Mouse (Mus musculus) embryonic facial prominence, embryonic 10.5 days (tissue): ENCODE data around the gene Trpm4. TPM values are rescaled to one million over a fixed set of nuclear protein-coding genes. Genes with fewer than 3 reads are reported as not detected.
A peak's percentile ranks its signal among the peaks of the same experiment; 100 is the strongest.
"Not testable (repeated sequence)": the region's sequence is repeated elsewhere in the genome, so short reads cannot be mapped to it uniquely, and the experiment has no call there.

Experiments used
- DNase-seq: peaks from one replicate; pipeline ENCODE4 v3.0.0-alpha.2; 2017; ENCODE audit warnings: low spot score
- H3K27ac ChIP-seq: fragments of 300-500 bp; sonication (generic); replicated peaks from 2 replicates; pipeline ENCODE4 v1.5.1; 2016; ENCODE audit warnings: mild to moderate bottlenecking
- H3K27me3 ChIP-seq: fragments of 300-500 bp; sonication (generic); replicated peaks from 2 replicates; pipeline ENCODE4 v1.6.1; 2016; ENCODE audit warnings: low read depth, mild to moderate bottlenecking; ENCODE audit not compliant: poor library complexity, severe bottlenecking
- H3K36me3 ChIP-seq: fragments of 300-500 bp; sonication (generic); replicated peaks from 2 replicates; pipeline ENCODE4 v1.6.1; 2016; ENCODE audit warnings: mild to moderate bottlenecking, moderate library complexity
- H3K4me1 ChIP-seq: fragments of 300-500 bp; sonication (generic); 2 replicates; pipeline ENCODE4 v1.6.1; 2016
- H3K4me3 ChIP-seq: fragments of 300-500 bp; sonication (generic); 2 replicates; pipeline ENCODE4 v1.5.1; 2016; ENCODE audit warnings: mild to moderate bottlenecking, moderate library complexity
- H3K9me3 ChIP-seq: fragments of 300-500 bp; sonication (generic); 2 replicates; pipeline ENCODE4 v1.6.1; 2016; ENCODE audit warnings: mild to moderate bottlenecking
- WGBS: fragments of 180-500 bp; shearing (Covaris S2); methylation state at CpG from one replicate; pipeline ENCODE4 v1.1.7; 2016; 5-methylcytosine and 5-hydroxymethylcytosine counted together
- polyA plus RNA-seq: library from polyadenylated mRNA; unstranded; fragments of >200 nt; fragmentation: Nextera tagmentation; extraction: Ambion mirVana; gene quantifications from 2 replicates; pipeline ENCODE4 v1.2.1, GENCODE M21; 2016

Trpm4 gene
- polyA plus RNA-seq, 1 experiment from 2014 or later = 11.3 TPM

DNA sequence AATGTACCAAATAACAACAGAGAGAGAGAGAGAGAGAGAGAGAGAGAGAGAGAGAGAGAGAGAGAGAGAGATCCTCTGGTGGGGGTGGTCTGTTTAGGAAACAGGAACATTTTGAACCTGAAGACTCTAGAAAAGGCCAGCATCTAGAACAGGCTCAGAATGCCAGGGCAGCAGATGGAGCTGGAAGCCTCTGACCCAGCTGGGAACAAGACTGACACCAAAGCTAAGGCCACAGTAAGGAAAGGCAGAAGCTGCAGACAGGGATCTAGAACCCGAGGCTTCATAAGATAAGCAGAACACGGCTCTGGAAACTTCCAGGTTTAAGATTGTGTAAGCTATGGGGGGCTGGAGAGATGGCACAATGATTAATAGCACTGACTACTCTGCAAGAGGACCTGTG lies 30.4 kb upstream of the Trpm4 start:
- Histone ChIP-seq H3K4me3 (no peak overlapping the region), H3K27ac (no peak overlapping the region), H3K9me3 (no peaks in the 10 kb centered on the region), H3K36me3 (no peaks in the 10 kb centered on the region), H3K4me1 (peaks cover 41% of the 10 kb centered on the region), H3K27me3 (peaks cover 86% of the 10 kb centered on the region)
- no peak for DNase-seq
- WGBS = 84% methylated on average over 2 of the region's 2 CpGs

DNA sequence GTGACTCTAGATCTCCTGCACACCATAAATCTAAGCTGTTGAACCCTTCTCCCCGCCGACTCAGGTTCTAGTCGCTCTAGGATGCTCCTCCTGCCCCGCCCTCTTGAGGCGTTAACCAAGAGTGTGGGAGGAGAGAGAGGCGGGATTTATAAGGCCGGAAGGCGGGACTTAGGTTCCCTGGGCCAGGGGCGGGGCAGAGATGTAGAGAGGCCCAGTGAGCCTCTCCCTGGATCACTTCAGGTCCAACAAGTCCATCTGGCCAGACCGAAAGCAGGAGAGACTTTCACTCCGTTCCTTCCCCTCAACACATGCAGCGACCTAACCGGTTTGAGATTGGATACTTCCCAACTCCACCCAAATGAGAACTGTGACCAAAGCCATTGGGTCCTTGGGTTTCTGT lies 29.2 kb upstream of the Trpm4 start:
- peak; percentile 60 for DNase-seq
- 4% methylated on average over 13 of the region's 13 CpGs for WGBS
- H3K36me3 ChIP-seq = no peaks in the 10 kb centered on the region
- no peaks in the 10 kb centered on the region for H3K9me3 ChIP-seq
- peaks cover 36% of the 10 kb centered on the region for H3K4me1 ChIP-seq
- no peak overlapping the region for H3K27ac ChIP-seq
- H3K27me3 ChIP-seq = peaks cover 76% of the 10 kb centered on the region
- peak overlapping the region; percentile 64 for H3K4me3 ChIP-seq

DNA sequence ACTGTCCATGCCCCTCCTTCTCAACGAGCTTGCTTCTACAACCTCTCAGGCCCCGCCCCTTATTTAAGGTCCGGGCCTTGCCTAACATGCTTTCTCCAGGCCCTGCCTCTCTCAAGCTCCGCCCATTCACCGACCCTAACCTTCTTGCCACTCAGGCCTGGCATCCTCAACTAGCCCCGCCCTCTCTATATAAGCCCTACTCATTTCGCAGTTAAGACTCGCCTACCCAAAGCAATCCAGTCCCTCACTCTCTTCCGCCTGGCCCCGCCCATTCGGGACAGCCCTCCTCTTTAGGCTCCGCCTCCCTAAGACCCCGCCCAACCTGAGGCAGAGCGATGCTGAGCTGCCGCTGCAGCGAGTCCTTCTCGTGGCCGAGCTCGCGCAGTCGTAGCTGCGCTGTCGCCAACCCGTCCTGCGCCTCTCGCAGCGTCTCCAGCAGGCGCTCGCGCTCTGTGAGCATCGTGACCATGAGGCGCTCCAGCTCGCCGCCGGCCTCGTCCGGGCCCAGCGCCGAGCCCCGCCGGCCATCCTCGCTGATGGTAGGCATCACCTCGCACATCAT lies 27.7 kb upstream of the Trpm4 start:
- Histone ChIP-seq H3K27me3 (peaks cover 74% of the 10 kb centered on the region), H3K27ac (peak overlapping the region; percentile 66)

DNA sequence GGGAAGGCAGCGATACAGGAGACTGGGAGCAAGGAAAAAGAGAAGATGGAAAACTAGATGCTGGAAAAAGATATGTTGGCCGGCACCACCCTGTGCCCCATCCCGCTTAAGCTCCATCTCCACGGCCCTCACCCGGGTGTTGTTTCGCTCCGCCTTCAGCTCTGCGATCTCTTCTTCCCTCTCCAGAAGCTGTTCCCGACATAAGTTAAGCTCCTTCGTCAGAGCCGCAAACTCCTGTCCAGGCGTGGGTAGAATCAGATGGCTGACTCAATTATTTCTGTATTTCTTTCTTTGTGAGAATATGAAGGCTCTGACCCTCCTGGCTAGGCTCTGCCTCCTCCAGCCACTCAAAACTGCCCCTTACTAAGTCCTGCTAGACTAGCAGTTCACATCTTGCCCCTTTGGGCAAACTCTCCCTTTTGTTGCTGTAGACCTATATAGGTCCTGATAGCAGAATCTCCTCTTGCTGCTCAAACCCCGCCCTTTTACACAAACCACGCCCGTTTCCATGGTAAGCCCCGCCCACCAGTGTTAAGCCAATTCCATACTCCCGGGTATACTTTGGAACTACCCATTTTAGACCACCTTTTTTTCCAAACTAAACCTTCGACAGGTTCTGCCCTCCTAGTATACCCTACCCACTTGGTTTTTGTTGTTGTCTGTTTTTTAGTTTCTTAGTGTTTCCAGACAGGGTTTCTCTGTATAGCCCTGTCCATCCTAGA lies 27.0 kb upstream of the Trpm4 start:
- peaks cover 19% of the 10 kb centered on the region for H3K4me1 ChIP-seq
- no peaks in the 10 kb centered on the region for H3K9me3 ChIP-seq
- no peaks in the 10 kb centered on the region for H3K36me3 ChIP-seq
- H3K27me3 ChIP-seq = peaks cover 74% of the 10 kb centered on the region
- no peak for DNase-seq
- H3K27ac ChIP-seq = no peak overlapping the region
- WGBS = 54% methylated on average over 18 of the region's 18 CpGs
- peak overlapping the region; percentile 64 for H3K4me3 ChIP-seq

More for the DNA sequence above, 27.7 kb upstream of the Trpm4 start:
- Histone ChIP-seq H3K36me3 (no peaks in the 10 kb centered on the region), H3K4me3 (peak overlapping the region; percentile 64), H3K4me1 (peaks cover 27% of the 10 kb centered on the region), H3K9me3 (no peaks in the 10 kb centered on the region)
- DNase-seq = peak; percentile 90
- WGBS = under 1% methylated on average over 43 of the region's 43 CpGs

DNA sequence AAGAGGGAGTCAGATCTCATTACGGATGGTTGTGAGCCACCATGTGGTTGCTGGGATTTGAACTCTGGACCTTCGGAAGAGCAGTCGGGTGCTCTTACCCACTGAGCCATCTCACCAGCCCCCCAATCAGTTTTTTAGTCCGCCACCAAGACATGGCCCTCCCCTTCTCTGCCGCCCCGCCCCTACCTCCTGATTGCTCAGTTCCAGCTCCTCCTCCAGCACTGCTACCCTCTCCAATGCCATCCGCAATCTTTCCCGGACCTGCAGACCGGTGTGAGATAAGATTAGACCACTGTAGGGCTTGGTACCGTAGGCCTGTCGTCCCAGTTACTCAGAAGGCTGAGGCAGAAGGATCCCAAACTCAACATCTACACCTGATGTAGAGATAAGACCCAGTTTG lies 25.5 kb upstream of the Trpm4 start:
- H3K27me3 ChIP-seq = peaks cover 61% of the 10 kb centered on the region
- H3K9me3 ChIP-seq, H3K4me3 ChIP-seq, H3K36me3 ChIP-seq, H3K27ac ChIP-seq, DNase-seq: not testable (repeated sequence)
- whole genome bisulfite sequencing = 62% methylated on average over 11 of the region's 11 CpGs
- peaks cover 17% of the 10 kb centered on the region for H3K4me1 ChIP-seq

DNA sequence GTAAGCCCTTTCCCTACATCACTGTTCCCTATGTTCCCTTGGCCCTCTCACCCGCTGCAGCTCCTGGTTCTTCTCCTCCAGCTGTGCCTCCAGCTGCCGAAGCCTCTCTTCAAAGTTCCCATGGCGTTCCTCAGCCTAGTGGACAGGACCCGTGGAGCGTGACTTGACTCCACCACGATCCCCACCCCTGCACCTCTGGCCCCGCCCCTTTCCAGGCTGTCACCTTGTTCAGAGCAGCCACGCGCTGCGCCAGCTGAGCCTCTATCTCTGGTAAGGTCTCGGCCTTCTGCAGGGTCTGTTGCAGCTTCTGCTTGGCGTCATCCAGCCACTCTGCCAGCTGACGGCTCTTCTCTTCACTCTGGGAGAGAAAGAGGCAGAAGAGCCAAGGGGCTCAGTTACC lies 22.5 kb upstream of the Trpm4 start:
- no peaks in the 10 kb centered on the region for H3K4me1 ChIP-seq
- H3K36me3 ChIP-seq = no peaks in the 10 kb centered on the region
- 0 out of 2 replicates have a peak overlapping the region, but pooled peaks have one; percentile 4 for H3K4me3 ChIP-seq
- no peaks in the 10 kb centered on the region for H3K9me3 ChIP-seq
- H3K27ac ChIP-seq = no peak overlapping the region
- no peak for DNase-seq
- 63% methylated on average over 13 of the region's 13 CpGs for WGBS
- H3K27me3 ChIP-seq = peaks cover 46% of the 10 kb centered on the region

DNA sequence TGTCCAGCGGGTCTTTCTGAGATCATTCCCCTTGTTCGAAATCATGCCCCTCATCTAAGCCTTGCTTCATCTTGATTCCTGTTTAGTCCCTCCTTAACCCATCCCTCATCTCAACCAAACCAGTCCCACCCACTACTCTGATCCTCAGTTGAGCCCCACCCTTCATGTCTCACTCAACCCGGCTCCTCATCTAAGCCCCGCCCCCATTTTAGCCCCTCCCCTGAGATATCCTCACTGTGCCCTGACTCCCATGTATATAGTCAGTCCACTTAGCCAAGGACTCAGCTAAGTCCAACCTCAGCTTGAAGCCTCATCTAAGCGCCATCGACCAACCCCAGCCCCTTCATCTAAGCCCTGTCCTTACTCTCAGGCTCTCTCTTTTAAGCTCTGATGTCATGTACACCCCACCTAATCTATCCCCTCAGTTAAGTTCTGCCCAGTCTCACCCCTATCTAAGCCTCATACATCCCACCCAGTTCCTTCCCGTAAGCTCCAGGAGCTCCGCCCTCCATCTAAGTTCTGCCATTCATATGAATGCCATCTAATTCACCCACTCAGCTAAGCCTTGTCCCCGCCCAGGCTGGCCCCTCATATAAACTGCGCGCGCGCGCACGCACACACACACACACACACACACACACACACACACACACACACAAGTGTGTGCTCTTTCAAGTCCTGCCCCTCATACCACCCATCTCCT lies 21.9 kb upstream of the Trpm4 start:
- peaks cover 40% of the 10 kb centered on the region for H3K27me3 ChIP-seq
- no peaks in the 10 kb centered on the region for H3K9me3 ChIP-seq
- 73% methylated on average over 15 of the region's 15 CpGs for WGBS
- no peak overlapping the region for H3K4me3 ChIP-seq
- no peaks in the 10 kb centered on the region for H3K4me1 ChIP-seq
- no peaks in the 10 kb centered on the region for H3K36me3 ChIP-seq
- DNase-seq = no peak
- no peak overlapping the region for H3K27ac ChIP-seq

DNA sequence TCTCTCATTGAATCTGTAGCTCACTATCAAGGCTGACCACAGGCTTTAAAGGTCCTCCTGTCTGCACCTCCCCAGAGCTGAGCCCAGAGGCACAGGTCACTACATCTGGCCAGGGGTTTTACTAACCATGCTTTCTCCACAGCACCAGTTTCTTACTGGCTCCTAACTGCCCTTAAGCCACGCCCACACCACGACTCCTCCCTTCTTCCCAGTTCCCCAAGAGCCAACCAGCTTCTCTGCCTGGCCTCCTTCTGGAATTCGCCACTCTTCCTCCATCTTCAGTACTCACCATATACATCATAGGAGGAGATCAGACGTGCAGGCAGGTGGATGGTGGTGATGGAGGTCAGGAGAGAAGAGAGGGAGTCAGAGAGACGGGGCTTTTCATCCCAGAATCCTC lies 19.5 kb upstream of the Trpm4 start:
- Histone ChIP-seq H3K9me3 (no peaks in the 10 kb centered on the region), H3K4me1 (no peaks in the 10 kb centered on the region), H3K4me3 (no peak overlapping the region), H3K27ac (no peak overlapping the region), H3K36me3 (no peaks in the 10 kb centered on the region), H3K27me3 (peaks cover 41% of the 10 kb centered on the region)
- DNase-seq = no peak
- 18% methylated on average over 5 of the region's 5 CpGs for WGBS

DNA sequence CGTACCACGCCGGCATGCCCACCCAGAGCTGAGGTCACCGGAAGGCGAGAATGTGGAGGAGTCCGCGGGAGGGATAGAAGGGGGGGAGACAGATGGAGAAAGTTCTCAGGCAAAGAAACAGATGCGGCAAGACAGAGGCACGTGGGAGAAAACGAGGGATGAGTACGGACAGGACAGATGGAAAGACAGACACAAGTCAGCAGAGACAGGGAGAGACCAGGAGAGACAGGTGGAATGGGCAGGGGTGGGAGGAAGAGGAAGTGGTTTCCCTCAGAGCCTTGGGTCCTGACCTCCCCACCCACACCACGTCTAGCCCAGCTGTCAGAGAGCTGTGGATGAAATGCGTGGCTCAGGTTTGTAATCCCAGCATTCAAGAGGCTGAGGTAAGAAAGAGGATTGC lies 13.3 kb upstream of the Trpm4 start:
- Histone ChIP-seq H3K36me3 (no peaks in the 10 kb centered on the region), H3K4me1 (peaks cover 7% of the 10 kb centered on the region; the same call in 1 of the 2 replicates), H3K4me3 (no peak overlapping the region), H3K9me3 (no peaks in the 10 kb centered on the region), H3K27me3 (peaks cover 24% of the 10 kb centered on the region), H3K27ac (no peak overlapping the region)
- 78% methylated on average over 13 of the region's 13 CpGs for WGBS
- DNase-seq = no peak

DNA sequence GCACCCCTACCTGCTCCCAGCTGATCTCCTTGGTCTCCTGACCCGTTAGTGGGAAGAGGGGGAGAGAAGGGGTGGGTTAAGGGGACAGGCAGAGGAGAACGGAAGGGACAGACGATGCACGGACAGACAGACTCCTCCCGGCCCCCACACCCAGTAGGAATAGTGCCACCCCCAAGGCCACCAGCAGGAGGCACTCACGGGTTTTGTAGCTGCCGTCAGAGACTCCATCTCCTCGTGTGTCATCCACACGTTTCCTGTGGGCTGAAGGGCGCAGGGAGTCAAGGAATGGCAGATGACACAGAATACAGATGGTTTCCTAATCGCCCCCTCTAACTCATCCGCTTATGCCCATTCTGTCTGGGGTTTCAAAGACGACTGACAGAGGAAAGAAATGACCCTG lies 10.0 kb upstream of the Trpm4 start:
- DNase-seq = peak; percentile 38
- WGBS = 31% methylated on average over 13 of the region's 13 CpGs

DNA sequence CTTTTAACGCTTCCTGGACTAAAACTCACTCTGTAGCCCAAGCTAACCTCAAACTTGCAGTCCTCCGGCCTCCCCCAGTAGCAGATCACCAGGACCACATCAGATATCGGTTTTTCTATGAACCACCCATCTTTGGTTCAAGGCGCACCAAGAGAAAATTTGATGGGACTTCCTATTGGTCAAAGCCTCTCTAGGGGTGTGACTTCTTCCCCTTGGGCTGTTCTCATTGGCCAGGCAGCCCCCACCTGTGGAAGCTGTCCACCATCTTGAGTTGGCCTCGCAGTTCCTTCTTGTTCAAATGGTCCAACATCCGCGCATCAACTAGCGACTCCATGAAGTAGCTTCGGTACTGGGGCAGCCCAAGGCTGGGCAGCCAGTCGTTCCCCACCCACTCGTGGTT lies 8.5 kb upstream of the Trpm4 start:
- WGBS = 93% methylated on average over 11 of the region's 11 CpGs
- DNase-seq = no peak
- no peaks in the 10 kb centered on the region for H3K36me3 ChIP-seq
- H3K4me1 ChIP-seq = peaks cover 54% of the 10 kb centered on the region
- no peaks in the 10 kb centered on the region for H3K9me3 ChIP-seq
- no peak overlapping the region for H3K4me3 ChIP-seq
- peaks cover 32% of the 10 kb centered on the region for H3K27me3 ChIP-seq
- no peak overlapping the region for H3K27ac ChIP-seq

More for the DNA sequence above, 10.0 kb upstream of the Trpm4 start:
- H3K4me1 ChIP-seq = peaks cover 40% of the 10 kb centered on the region
- H3K27me3 ChIP-seq = peaks cover 22% of the 10 kb centered on the region
- no peaks in the 10 kb centered on the region for H3K36me3 ChIP-seq
- no peaks in the 10 kb centered on the region for H3K9me3 ChIP-seq
- no peak overlapping the region for H3K4me3 ChIP-seq
- H3K27ac ChIP-seq = no peak overlapping the region

DNA sequence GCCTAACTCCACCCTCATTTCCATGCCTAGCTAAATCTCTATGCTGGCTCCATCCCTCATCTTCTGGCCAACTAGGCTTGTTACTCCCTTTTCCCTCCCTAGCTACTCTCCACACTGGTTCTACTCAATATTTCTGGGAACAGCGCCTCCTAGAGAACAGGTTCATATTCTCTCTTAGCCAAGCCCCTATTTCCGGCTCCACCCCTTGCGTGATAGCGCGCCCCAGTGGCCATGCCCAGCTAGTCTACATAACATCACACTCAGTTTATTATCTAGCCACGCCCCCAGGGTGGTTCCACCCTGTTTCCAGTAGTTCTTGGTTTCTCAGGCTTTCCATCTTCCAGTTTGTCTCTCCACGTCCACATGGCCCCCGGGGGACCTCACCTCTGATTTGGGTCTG lies 7.7 kb upstream of the Trpm4 start:
- H3K27me3 ChIP-seq = peaks cover 40% of the 10 kb centered on the region
- no peaks in the 10 kb centered on the region for H3K36me3 ChIP-seq
- H3K27ac ChIP-seq = 0 out of 2 replicates have a peak overlapping the region, but pooled peaks have one; percentile 11
- peaks cover 54% of the 10 kb centered on the region for H3K4me1 ChIP-seq
- 4% methylated on average over 8 of the region's 8 CpGs for WGBS
- peak overlapping the region; percentile 75 for H3K4me3 ChIP-seq
- DNase-seq = peak; percentile 81
- H3K9me3 ChIP-seq = no peaks in the 10 kb centered on the region

DNA sequence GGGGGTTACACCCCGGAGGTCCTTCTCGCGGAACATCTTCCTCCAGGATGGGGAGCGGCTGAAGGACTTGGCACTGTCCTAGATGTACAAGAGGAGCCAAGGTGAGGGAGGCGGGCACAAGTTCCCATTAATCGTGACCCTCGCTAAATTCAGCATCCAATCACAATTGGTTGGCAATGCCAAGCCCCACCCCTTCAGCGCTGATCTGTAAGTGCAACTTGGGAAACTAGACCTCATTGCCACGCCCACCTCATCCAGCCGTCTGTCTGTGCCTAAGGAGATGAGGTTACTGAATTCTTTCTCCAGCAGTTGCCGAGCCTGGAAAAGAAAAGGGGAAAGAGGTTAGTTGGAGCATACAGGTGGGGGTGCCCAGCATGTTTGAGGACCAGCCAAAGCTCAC lies 7.1 kb upstream of the Trpm4 start:
- H3K27me3 ChIP-seq = peaks cover 46% of the 10 kb centered on the region
- DNase-seq = peak; percentile 81
- peak overlapping the region; percentile 75 for H3K4me3 ChIP-seq
- H3K4me1 ChIP-seq = peaks cover 54% of the 10 kb centered on the region
- no peaks in the 10 kb centered on the region for H3K36me3 ChIP-seq
- no peaks in the 10 kb centered on the region for H3K9me3 ChIP-seq
- H3K27ac ChIP-seq = peak overlapping the region; percentile 89
- WGBS = 0% methylated on average over 11 of the region's 11 CpGs
